Mouse (Mus musculus) T-helper 1 cell (primary cell): Measurements from ENCODE around the gene Spata45.
"Not testable (repeated sequence)": the region's sequence is repeated elsewhere in the genome, so short reads cannot be mapped to it uniquely, and the experiment has no call there.

Experiments
- in situ Hi-C: fragments of 300-600 bp; cut with MboI, MseI; formaldehyde crosslinking; loops from one replicate; pipeline ENCODE4 v1.15.1; 2025; ENCODE audit warnings: high pct_unique_total_duplicates

Gene Spata45

DNA sequence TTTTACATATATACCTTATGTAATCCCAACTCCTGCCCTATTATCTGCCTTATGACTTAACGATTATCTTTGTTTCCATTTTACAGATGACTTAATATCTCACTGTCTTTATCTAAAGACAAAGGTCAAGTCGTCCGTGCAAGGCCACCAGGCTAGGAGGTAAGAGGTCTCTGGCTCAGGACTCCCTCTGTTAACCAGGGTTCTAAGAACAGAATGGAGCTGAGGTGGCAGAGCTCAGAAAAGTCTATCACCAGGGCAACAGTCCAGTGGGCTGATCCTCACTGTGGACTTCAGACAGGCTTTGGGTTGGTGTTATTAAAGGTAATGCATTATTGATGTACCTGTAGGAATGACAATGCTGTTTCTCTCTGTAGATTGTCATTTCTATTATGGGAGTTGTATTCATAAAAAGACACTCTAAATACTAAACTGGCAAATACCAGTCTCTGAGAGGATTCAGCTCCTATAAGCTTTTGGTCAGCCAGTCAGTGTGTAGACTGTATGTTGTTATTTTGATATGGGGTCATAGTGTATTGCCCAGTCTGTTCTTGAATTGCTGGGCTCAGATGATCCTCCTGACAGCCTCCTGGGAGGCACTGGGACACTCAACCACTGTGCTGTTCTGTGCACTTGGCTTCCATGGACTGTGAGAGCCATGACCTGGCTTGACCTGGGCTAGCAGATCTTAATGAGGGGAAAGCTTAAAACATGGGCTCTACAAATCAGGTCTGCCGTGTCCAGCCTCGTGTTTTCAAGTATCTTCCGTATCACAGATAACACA, at the start of gene Spata45:
Gene Spata45, plus strand, starts transcription at position 86 of the 781 bp plus-strand sequence.
- in situ Hi-C loops = no loop called here

DNA sequence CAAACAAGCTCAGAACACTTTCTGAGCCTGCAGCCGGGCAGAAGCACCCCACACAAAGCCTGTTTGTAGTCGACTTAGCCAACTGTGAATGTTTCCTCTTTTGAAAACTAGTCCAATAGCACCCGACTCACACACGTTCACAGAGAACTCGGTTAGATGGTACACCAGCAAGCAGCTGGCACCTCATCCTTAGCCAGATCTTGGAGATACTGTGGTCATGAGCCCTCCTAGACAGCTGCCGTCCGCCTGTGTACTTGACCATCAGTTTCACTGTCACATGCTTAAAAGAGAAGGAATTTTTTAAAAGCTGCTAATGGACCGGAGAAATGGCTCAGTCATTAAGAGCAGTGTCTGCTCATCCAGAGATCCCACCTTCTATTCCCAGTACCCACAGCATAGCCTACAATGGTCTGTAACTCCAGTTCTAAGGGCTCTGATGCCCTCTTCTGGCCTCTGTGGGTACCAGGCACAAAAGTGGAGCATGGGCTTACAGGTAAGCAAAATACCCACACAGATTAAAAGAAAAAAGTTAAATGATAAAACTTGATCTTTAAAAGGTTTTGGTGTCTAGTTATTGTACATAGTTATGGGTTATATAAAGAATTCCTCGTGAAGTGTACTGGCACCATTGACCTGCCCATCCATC, 46.9 kb upstream of the Spata45 start:
- in situ Hi-C loops = no loop called here

DNA sequence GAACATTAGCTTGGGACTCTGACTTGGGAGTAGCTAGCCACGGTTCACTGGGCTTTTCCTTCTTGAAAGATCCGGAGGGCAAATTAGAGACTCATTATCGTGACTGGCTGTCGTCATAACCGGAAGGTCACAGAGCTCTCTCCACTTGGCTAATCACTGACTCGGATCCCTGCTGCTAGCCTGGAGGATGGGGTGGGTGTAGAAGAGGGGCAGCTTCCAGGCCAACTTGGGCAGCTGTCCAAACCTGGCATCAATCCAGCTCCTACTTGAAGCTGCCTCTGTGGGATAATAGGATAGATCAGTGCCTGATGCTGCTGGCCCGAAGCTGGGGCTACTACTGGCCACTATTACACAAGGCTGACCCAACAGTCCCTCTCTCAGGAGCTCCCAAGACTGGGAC, 40.9 kb upstream of the Spata45 start:
- in situ Hi-C loops = no loop called here

DNA sequence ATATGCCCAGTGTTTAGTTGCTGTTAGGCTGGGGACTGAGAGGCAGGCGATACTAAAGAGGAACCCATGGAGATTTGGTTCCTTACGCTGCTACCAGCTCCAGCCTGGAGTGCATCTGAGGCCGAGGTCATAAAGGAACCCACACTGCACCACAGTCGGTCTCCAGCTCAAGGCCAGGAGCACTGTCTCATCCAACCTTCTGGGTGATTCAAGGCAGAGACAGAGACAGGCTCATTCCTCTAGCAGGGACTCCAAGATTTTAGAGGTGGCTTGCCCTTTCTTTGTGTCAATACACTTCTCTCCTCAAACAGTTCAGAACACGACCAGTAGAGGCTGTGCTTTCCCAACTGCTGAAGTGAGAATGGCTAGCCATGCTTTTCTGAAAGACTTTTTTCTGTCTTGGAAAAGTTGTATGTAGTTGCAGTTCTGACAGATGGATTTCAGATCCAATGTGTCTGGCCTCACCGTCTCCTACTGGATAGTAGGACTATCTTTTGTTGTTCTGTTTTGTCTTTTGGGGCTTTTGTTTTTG, 40.0 kb upstream of the Spata45 start:
- in situ Hi-C loops = no loop called here

DNA sequence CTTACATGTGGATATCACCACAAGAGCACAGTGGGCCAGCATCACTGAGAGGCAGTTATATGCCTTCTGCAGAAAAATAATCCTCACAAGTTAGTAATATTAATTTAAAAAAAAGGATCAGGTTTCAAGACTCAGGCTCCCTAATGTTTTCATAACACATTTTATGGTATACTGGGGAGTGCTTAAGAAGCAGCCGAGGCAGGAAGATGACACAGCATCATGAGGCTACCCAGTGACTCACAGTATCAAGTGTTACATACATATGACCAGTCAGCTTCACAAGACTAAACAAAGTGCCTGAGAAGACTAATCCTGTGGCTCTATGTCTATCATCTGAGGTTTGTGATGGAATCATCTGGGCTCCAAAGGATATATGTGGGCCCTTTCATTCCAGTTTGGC, 38.4 kb upstream of the Spata45 start:
- in situ Hi-C loops = no loop called here

DNA sequence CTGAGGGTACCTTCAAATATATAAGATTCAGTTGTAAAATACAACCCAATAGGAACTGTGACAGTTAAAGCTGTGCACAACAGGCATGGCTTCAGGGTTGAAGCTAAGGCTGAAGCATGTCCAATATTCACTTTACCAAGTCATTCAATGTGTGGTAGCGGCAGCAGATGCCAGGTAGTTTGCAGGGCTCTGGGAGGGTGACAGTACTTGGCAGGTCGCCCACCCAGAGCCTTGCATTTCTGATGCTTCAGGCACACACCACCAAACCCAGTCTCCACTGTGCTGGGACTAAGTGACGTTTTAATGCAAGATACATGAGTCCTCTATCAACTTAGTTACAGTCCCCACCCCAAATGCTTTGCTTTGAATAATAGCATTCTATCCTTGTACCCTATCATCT, 35.8 kb upstream of the Spata45 start:
- in situ Hi-C loops = no loop called here

DNA sequence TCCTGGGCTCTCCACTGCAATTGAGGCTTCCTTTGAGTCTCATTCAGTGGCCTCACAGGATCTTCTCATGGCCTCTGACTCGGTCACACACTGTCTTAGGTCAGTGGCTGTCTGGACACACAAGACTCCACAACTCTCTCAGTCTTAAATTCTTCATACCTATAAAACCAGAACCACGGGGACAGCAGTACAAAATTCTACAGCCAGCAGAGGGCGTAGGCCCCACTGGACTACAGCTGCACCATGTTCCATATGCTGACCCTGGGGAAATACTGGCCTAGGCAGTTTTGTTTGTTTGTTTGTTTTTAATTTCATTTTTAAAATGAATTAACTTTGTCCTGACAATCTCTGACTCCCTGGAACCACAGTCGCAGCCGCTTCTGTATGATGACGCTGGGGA, 34.2 kb upstream of the Spata45 start:
- in situ Hi-C loops = no loop called here

DNA sequence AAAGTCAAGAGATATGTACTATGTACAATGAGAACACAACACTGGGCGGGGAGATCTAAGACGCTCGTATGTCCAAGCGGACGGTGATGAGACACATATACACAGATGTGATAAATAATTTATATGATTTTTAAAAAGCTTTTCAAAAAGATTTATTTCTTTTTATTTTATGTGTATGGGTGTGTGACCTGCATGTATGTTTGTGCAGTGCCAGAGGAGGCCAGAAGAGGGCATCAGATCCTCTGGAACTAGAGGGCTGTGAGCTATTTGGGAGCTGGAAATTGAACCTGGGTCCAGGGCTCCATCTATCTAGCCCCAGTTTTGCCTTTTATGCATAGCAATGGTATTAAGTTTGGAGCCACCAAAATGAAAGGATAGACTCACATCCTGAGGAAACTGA, 27.7 kb upstream of the Spata45 start:
- in situ Hi-C loops = no loop called here

DNA sequence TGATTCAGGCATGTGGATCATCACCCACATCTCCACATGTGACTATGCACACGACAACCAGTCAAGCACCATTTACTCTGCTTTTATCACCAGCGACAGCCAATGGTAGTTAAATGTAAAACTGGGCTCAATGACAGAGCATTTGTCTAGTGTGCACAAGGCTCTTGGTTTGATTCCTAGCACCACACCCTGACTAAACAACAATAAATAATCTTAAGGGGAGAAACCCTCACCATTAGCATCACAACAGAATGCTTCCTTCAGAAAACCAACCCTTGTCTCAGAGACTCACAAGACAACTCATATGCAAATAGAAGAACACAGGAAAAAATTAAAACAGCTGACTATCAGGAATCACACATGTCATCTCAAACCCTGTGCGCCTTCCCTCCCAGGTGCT, 22.2 kb upstream of the Spata45 start:
- in situ Hi-C loops = no loop called here

GRCm38 (mm10) chr1:191019803-191020202, 16.6 kb upstream of the Spata45 start:
- in situ Hi-C loops = no loop called here

- in situ Hi-C loops = no loop called here
Measured at GRCm38 (mm10) chr1:191020217-191020924, 16.1 kb upstream of the Spata45 start.

DNA sequence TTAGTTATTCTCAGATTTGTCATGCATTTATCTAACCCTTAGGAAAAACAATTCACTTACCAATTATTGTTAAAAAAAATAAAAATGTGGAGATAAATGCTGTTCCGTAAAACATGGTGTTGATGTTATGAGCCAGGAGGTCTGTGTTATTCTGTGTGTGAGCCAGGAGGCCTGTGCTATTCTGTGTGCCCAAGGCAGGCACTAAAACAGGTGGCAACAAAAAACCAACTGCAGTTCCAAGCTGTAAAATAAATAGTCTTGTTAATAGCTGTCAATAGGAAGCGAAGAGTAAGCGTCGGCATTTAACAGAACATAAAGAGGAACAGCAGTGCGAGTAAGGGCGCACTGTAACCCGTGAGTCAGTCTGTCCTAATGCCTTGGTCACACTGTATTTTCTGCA, 15.4 kb upstream of the Spata45 start:
- in situ Hi-C loops = no loop called here

- in situ Hi-C loops = no loop called here
Measured at GRCm38 (mm10) chr1:191023140-191023539, 13.3 kb upstream of the Spata45 start.

GRCm38 (mm10) chr1:191023806-191024205, 12.6 kb upstream of the Spata45 start:
- in situ Hi-C loops = not testable (repeated sequence)

- in situ Hi-C loops = no loop called here
Measured at GRCm38 (mm10) chr1:191025016-191026012, 11.1 kb upstream of the Spata45 start.

DNA sequence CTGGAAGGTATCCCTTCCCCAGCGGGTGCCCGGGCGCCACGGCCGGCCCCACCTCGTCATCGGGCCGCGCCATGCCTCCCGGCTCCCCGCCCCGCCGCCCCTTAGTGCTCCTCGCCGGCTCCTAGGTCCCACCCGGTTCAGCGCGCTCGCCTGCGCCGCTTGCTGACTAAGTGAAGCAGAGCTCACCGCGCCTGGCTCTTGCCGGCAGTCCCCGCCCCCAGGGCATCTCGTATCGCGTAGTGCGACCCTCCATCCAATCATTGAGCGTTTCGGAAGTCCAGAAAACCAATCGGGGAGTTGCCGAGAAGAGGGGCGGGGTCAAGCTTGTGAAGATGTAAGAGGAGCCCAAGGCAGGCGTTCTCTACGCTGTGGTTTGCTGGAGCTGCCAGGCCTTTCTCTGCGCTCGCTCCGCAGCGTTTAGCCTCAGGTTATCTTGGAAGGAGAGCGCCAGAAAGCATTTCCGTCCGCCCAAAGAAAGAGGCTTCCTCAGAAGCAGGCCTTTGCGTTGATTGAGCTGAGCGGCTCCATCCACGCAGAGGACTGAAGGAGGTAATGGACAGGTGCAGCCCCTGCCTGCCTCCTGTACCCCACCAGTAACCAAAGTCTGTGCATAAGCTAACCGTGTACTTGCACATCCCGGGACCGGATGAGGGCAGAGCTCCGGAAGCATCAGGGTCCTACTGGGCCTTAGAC, 10.3 kb upstream of the Spata45 start, which contains the start of gene Flvcr1:
Gene Flvcr1, minus strand, starts transcription at position 138 of the 693 bp plus-strand sequence.
- in situ Hi-C loops = no loop called here

DNA sequence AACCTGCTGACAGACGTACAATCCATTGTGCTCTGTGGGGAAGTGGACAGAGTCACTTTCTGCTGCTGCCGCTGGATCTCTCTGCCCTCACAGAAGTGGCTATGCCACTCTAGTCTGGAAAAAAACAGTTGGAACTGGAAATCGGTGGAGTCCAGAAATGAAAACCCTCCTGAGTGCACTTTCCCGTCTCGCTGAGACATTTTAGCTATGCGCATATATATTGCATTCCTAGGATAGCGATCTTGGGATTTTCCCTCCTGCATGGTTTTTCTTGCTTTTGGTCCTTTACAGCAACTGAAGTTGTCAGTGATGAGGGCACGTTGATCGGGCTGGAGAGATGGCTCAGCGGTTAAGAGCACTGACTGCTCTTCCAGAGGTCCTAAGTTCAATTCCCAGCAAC, 6.3 kb upstream of the Spata45 start:
- in situ Hi-C loops = no loop called here

GRCm38 (mm10) chr1:191030922-191031425, 5.5 kb upstream of the Spata45 start:
- in situ Hi-C loops = not testable (repeated sequence)

GRCm38 (mm10) chr1:191035649-191036048, 790 bp upstream of the Spata45 start:
- in situ Hi-C loops = no loop called here

DNA sequence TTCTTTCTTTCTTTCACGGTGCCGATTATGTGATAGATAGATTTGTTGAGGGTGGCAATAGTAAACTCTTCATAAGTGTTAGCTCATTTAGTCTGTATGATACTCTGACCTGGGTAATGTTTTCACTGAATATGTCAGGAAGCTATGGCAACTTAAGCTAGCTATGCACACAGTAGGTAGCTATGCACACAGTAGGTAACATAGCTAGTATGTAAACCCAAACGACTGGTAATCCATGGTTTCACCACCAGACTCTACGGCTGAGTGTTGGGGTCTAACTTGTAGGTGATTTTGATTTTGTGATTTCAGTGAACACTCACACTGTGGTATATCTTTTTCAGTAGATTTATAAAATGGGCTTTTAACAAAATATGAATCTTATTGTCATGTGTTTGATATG, 1.6 kb downstream of the Spata45 start:
- in situ Hi-C loops = no loop called here
